Mouse (Mus musculus) spleen, postnatal 36 days (tissue): ENCODE results near the gene Olfr961.

Source experiments
- DNase-seq, 2 experiments: peaks; one replicate each; pipeline ENCODE4 v3.0.0; 2022; ENCODE audit warnings: low spot score in 2 of 2, mixed read lengths in 1 of 2

Olfr961 gene

GRCm38 (mm10) chr9:39644785-39645184, at the start of gene Olfr961:
Gene Olfr961 (plus strand): TSS chr9:39645085.
- no peak for DNase-seq

- DNase-seq: no peak
These were observed 42.2 kb upstream of the Olfr961 start for GRCm38 (mm10) chr9:39602536-39603332.

GRCm38 (mm10) chr9:39603333-39603845, 41.5 kb upstream of the Olfr961 start:
- DNase-seq: no peak

GRCm38 (mm10) chr9:39603999-39604453, 40.9 kb upstream of the Olfr961 start, which contains the start of gene AW551984:
Gene AW551984 (minus strand): TSS chr9:39604403.
- DNase-seq: no peak

GRCm38 (mm10) chr9:39608497-39608896, 36.4 kb upstream of the Olfr961 start:
- no peak for DNase-seq

GRCm38 (mm10) chr9:39610355-39610754, 34.5 kb upstream of the Olfr961 start, which contains the start of gene Olfr148:
Gene Olfr148 (plus strand): TSS chr9:39610655.
- no peak for DNase-seq

- no peak for DNase-seq
These were observed 32.9 kb upstream of the Olfr961 start for GRCm38 (mm10) chr9:39611953-39612352.

GRCm38 (mm10) chr9:39621073-39621472, 23.8 kb upstream of the Olfr961 start, which contains the start of gene Olfr960:
Gene Olfr960 (plus strand): TSS chr9:39621373.
- DNase-seq: no peak

- no peak for DNase-seq
These were observed 21.1 kb upstream of the Olfr961 start for GRCm38 (mm10) chr9:39623783-39624182.

GRCm38 (mm10) chr9:39624711-39625110, 20.2 kb upstream of the Olfr961 start:
- DNase-seq: no peak

- DNase-seq: no peak
These were observed 15.8 kb upstream of the Olfr961 start for GRCm38 (mm10) chr9:39629069-39629468.

- no peak for DNase-seq
These were observed 10.8 kb upstream of the Olfr961 start for GRCm38 (mm10) chr9:39633913-39634594.

GRCm38 (mm10) chr9:39647382-39647781, 2.5 kb downstream of the Olfr961 start:
- no peak for DNase-seq

GRCm38 (mm10) chr9:39654756-39655396, 10.0 kb downstream of the Olfr961 start:
- DNase-seq: no peak

- DNase-seq: no peak
These were observed 22.0 kb downstream of the Olfr961 start, which contains the start of gene Olfr963 for GRCm38 (mm10) chr9:39666905-39667304. Gene Olfr963 (plus strand): TSS chr9:39667205.

GRCm38 (mm10) chr9:39669723-39670122, 24.8 kb downstream of the Olfr961 start:
- DNase-seq: no peak

GRCm38 (mm10) chr9:39674820-39675219, 29.9 kb downstream of the Olfr961 start:
- DNase-seq: no peak

- DNase-seq: no peak
These were observed 33.7 kb downstream of the Olfr961 start for GRCm38 (mm10) chr9:39678557-39678956.

GRCm38 (mm10) chr9:39679280-39679679, 34.4 kb downstream of the Olfr961 start:
- DNase-seq: no peak
